32 mouse cellular contexts compared by ENCODE assay signal in the genomic region with DNA sequence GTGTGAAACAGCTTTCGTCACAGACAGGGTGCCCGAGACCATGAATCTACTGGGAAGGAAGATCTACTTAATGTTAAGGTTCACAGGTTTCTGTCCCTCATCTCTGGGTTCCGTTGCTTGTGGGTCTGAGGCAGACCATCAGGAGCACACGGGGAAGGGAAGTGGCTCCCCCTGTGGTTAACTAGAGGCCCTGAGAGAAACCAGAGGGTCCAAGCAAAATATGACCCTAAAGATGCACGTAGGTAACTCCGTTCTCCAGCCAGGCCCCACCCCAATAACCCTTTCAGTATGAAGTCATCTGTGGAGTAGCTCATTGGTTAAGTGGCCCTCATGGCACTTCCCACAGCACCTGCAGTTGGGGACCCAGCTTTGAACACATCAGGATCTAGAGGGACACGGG. TPM values are rescaled to one million over a fixed set of nuclear protein-coding genes. Genes with fewer than 3 reads are reported as not detected.
DNase-seq lines count a peak whose midpoint lies in the region; ATAC-seq and TF ChIP-seq lines count a peak whose summit lies in the region.
"Had no signal": no experiment of that assay in that cellular context is flagged by ENCODE, and none has a peak within 500 bp of the region (broad histone marks: within the 10 kb centered on the region; RNA-seq: fewer than 3 reads in every experiment).

No protein-coding gene starts in this region.

- H3K36me3 ChIP-seq in spleen, adult 2 months (ENCODE audit: control insufficient read depth, insufficient read depth, low read length): no peaks in the 10 kb centered on the region
- no peaks in the 10 kb centered on the region for H3K36me3 ChIP-seq in macrophage (ENCODE audit: inconsistent target)
- H3K36me3 ChIP-seq in stomach, postnatal 0 days (ENCODE audit: control insufficient read depth, insufficient read depth, low read length): no peaks in the 10 kb centered on the region
- no peaks in the 10 kb centered on the region for H3K36me3 ChIP-seq in midbrain, embryonic 15.5 days (replicated peaks)
- H3K36me3 ChIP-seq: forebrain, embryonic 10.5 days; heart, embryonic 10.5 days; hindbrain, embryonic 15.5 days; limb, embryonic 12.5 days had no signal

- no peak overlapping the region for H3K4me3 ChIP-seq in spleen, adult 2 months (ENCODE audit: extremely low read depth, insufficient read depth, insufficient read length)
- H3K4me3 ChIP-seq in macrophage (ENCODE audit: inconsistent target): no peak overlapping the region
- H3K4me3 ChIP-seq in stomach, postnatal 0 days (ENCODE audit: low read depth, low read length): no peak overlapping the region
- H3K4me3 ChIP-seq in midbrain, embryonic 15.5 days: no peak overlapping the region
- H3K4me3 ChIP-seq: forebrain, embryonic 10.5 days; heart, embryonic 10.5 days; hindbrain, embryonic 15.5 days; limb, embryonic 12.5 days had no signal

- no peak for ATAC-seq in stomach, postnatal 0 days (ENCODE audit: low FRiP score, low TSS enrichment)
- ATAC-seq in midbrain, embryonic 15.5 days (replicated peaks): no peak
- ATAC-seq: forebrain, postnatal 0 days; midbrain, embryonic 16.5 days had no signal

- no peak for TF ChIP-seq POLR2A in spleen, adult 2 months (IDR thresholded peaks at IDR 0.05; ENCODE audit: low read depth, low read length)

- H3K9ac ChIP-seq in stomach, postnatal 0 days (ENCODE audit: low read length): no peak overlapping the region
- H3K9ac ChIP-seq in midbrain, embryonic 15.5 days: no peak overlapping the region
- H3K9ac ChIP-seq: forebrain, postnatal 0 days; hindbrain, embryonic 15.5 days; limb, embryonic 12.5 days had no signal

- peak overlapping the region; percentile 73 for H3K27ac ChIP-seq in spleen, adult 2 months (ENCODE audit: insufficient read depth, low read length)
- peak overlapping the region; percentile 96 for H3K27ac ChIP-seq in macrophage
- no peak overlapping the region for H3K27ac ChIP-seq in stomach, postnatal 0 days (replicated peaks)
- no peak overlapping the region for H3K27ac ChIP-seq in midbrain, embryonic 15.5 days
- H3K27ac ChIP-seq: forebrain, embryonic 10.5 days; heart, embryonic 10.5 days; hindbrain, embryonic 15.5 days; limb, embryonic 12.5 days had no signal

- no peak for TF ChIP-seq EP300 in stomach, postnatal 0 days (optimal IDR thresholded peaks at IDR 0.05)

- H3K79me2 ChIP-seq in macrophage (ENCODE audit: inconsistent target): no peaks in the 10 kb centered on the region

- peaks cover 19% of the 10 kb centered on the region; the same call in 1 of the 2 replicates for H3K4me1 ChIP-seq in spleen, adult 2 months (ENCODE audit: control insufficient read depth, insufficient read depth, insufficient read length)
- H3K4me1 ChIP-seq in stomach, postnatal 0 days (replicated peaks; ENCODE audit: control insufficient read depth, insufficient read depth): no peaks in the 10 kb centered on the region
- peaks cover 2% of the 10 kb centered on the region for H3K4me1 ChIP-seq in midbrain, embryonic 15.5 days

- DNase-seq in heart, adult 11 months: peak; percentile 84
- DNase-seq in heart, adult 8-10 months (ENCODE audit: low spot score): no peak
- no peak for DNase-seq in spleen, adult 2 months (ENCODE audit: low read depth in 1 of 2, low spot score in 2 of 2)
- no peak for DNase-seq in spleen, adult 18-20 months
- DNase-seq in stomach, postnatal 0 days (ENCODE audit: low spot score): no peak
- no peak for DNase-seq in lung, postnatal 25 days (ENCODE audit: low spot score)
- DNase-seq: cerebellum, adult 9-10 months; forebrain, postnatal 0 days; gastrocnemius, postnatal 36 days; heart, postnatal 4 days; kidney, postnatal 36 days; layer of hippocampus, postnatal 36 days; lung, adult 18-20 months; lung, postnatal 10 days; thymus, postnatal 25 days had no signal

- no peak overlapping the region for H3K4me2 ChIP-seq in stomach, postnatal 0 days (replicated peaks; ENCODE audit: low read depth)
- H3K4me2 ChIP-seq in midbrain, embryonic 15.5 days: no peak overlapping the region
- H3K4me2 ChIP-seq: hindbrain, embryonic 15.5 days; limb, embryonic 12.5 days had no signal

- WGBS in spleen, adult 2 months: 27% methylated on average over 7 of the region's 7 CpGs
- WGBS in macrophage (ENCODE audit: missing documents): 15% methylated on average over 7 of the region's 7 CpGs
- WGBS in stomach, postnatal 0 days: 86% methylated on average over 7 of the region's 7 CpGs
- 92% methylated on average over 7 of the region's 7 CpGs for WGBS in midbrain, embryonic 15.5 days

- H3K27me3 ChIP-seq in spleen, adult 2 months (ENCODE audit: control insufficient read depth, insufficient read depth, low read length): no peaks in the 10 kb centered on the region
- no peaks in the 10 kb centered on the region for H3K27me3 ChIP-seq in stomach, postnatal 0 days (ENCODE audit: control insufficient read depth, insufficient read depth, low read length)
- H3K27me3 ChIP-seq in midbrain, embryonic 15.5 days (replicated peaks): no peaks in the 10 kb centered on the region
- H3K27me3 ChIP-seq: hindbrain, embryonic 15.5 days; limb, embryonic 12.5 days had no signal

- peak; percentile 9; the same call in 1 of the 2 replicates for TF ChIP-seq CTCF in spleen, adult 2 months (IDR thresholded peaks at IDR 0.05; ENCODE audit: extremely low read depth, insufficient read depth, insufficient read length, insufficient replicate concordance)
- TF ChIP-seq CTCF in stomach, postnatal 0 days (IDR thresholded peaks at IDR 0.05; ENCODE audit: low read depth): 0 out of 2 replicates have a peak, but pooled peaks have one; percentile 3

- no peaks in the 10 kb centered on the region for H3K9me3 ChIP-seq in stomach, postnatal 0 days (ENCODE audit: control insufficient read depth, low read length)
- no peaks in the 10 kb centered on the region for H3K9me3 ChIP-seq in midbrain, embryonic 15.5 days
- H3K9me3 ChIP-seq: forebrain, embryonic 10.5 days; heart, embryonic 10.5 days; hindbrain, embryonic 15.5 days had no signal

RNA-seq across cellular contexts. Expression of gene Gm10160, which starts 6.0 kb away (rescaled TPM):
- total RNA-seq in heart, adult 8-10 months (2022): not detected
- not detected in 2 replicates for polyA plus RNA-seq in spleen, adult 2 months (2012; rRNA removed)
- total RNA-seq in macrophage (2018; cell fraction: chromatin; rRNA removed): not detected
- total RNA-seq in macrophage (2018; cell fraction: cytosol; rRNA removed): not detected
- total RNA-seq in macrophage (2018; cell fraction: nucleus; rRNA removed): not detected
- not detected in 3 replicates for polyA plus RNA-seq in macrophage (2018)
- polyA plus RNA-seq in stomach, postnatal 0 days (2015; fragmentation: Nextera tagmentation; extraction: Ambion mirVana): not detected in 2 replicates
- polyA plus RNA-seq in midbrain, embryonic 15.5 days (2015; fragmentation: Nextera tagmentation; extraction: Ambion mirVana): not detected in 2 replicates
- total RNA-seq: adrenal gland, adult 18-20 months; forebrain, postnatal 0 days; gastrocnemius, postnatal 36 days; heart, postnatal 4 days; layer of hippocampus, adult 8-10 months; layer of hippocampus, postnatal 36 days; left cerebral cortex, postnatal 10 days had no signal
- polyA plus RNA-seq: cortical plate, adult 2 months; embryonic facial prominence, embryonic 11.5 days; forebrain, embryonic 10.5 days; forebrain, postnatal 0 days; heart, embryonic 10.5 days; heart, embryonic 16.5 days; hindbrain, embryonic 15.5 days; intestine, embryonic 14.5 days; kidney, embryonic 14.5 days; limb, embryonic 12.5 days; midbrain, embryonic 16.5 days; neural tube, embryonic 14.5 days; testis, adult 2 months had no signal

RNA-seq across cellular contexts. Expression of gene Tm6sf1, which starts 9.2 kb away (rescaled TPM):
- total RNA-seq in heart, adult 8-10 months (2022): 10 to 100 TPM in 1 of 4 experiments, 1 to 10 TPM in 3; 8.0 to 10.9 (median 8.8) TPM
- 115 and 141 TPM in 2 replicates for polyA plus RNA-seq in spleen, adult 2 months (2012; rRNA removed)
- 100 to 1,000 TPM in 24 of 26 experiments, 10 to 100 TPM in 2; 42.9 to 414 (median 222) TPM for total RNA-seq in macrophage (2018; cell fraction: chromatin; rRNA removed)
- total RNA-seq in macrophage (2018; cell fraction: cytosol; rRNA removed): 100 to 1,000 TPM in 6 of 26 experiments, 10 to 100 TPM in 20; 52.5 to 116 (median 90.3) TPM
- 100 to 1,000 TPM in 22 of 26 experiments, 10 to 100 TPM in 4; 56.2 to 552 (median 176) TPM for total RNA-seq in macrophage (2018; cell fraction: nucleus; rRNA removed)
- polyA plus RNA-seq in macrophage (2018): 72.9 to 199 TPM (median 101 TPM) in 3 replicates
- 5.2 and 5.5 TPM in 2 replicates for polyA plus RNA-seq in stomach, postnatal 0 days (2015; fragmentation: Nextera tagmentation; extraction: Ambion mirVana)
- polyA plus RNA-seq in midbrain, embryonic 15.5 days (2015; fragmentation: Nextera tagmentation; extraction: Ambion mirVana): 10.2 and 10.9 TPM in 2 replicates

RNA-seq across cellular contexts. Expression of gene Btbd1, which starts 20.4 kb away (rescaled TPM):
- 100 to 1,000 TPM; 134 to 162 (median 154) TPM for total RNA-seq in heart, adult 8-10 months (2022)
- polyA plus RNA-seq in spleen, adult 2 months (2012; rRNA removed): 12.4 and 18.7 TPM in 2 replicates
- 100 to 1,000 TPM in 12 of 26 experiments, 10 to 100 TPM in 14; 43.4 to 253 (median 95.3) TPM for total RNA-seq in macrophage (2018; cell fraction: chromatin; rRNA removed)
- total RNA-seq in macrophage (2018; cell fraction: cytosol; rRNA removed): 10 to 100 TPM; 33.3 to 80.0 (median 54.7) TPM
- total RNA-seq in macrophage (2018; cell fraction: nucleus; rRNA removed): 100 to 1,000 TPM in 5 of 26 experiments, 10 to 100 TPM in 21; 29.6 to 130 (median 74.0) TPM
- 50.7 to 145 TPM (median 61.2 TPM) in 3 replicates for polyA plus RNA-seq in macrophage (2018)
- 37.9 and 40.6 TPM in 2 replicates for polyA plus RNA-seq in stomach, postnatal 0 days (2015; fragmentation: Nextera tagmentation; extraction: Ambion mirVana)
- polyA plus RNA-seq in midbrain, embryonic 15.5 days (2015; fragmentation: Nextera tagmentation; extraction: Ambion mirVana): 94.4 and 95.1 TPM in 2 replicates

Comparison
In these comparisons a context has a peak if more than half of its experiments do, and no peak if none do; other contexts are left out.
1. H3K27ac ChIP-seq: peak in spleen, adult 2 months (single experiment) and macrophage (single experiment); none in stomach, postnatal 0 days (single experiment) and midbrain, embryonic 15.5 days (single experiment).